Mouse (Mus musculus): Measurements from ENCODE around the gene Htra3. TPM values are rescaled to one million over a fixed set of nuclear protein-coding genes. Genes with fewer than 3 reads are reported as not detected.

The Htra3 gene
- polyA plus RNA-seq, 1 experiment from 2014 or later = 5.7 TPM

GRCm38 (mm10) chr5:35644082-35644481 is 35.5 kb downstream of the Htra3 start:
- no peak overlapping the region for H3K4me3 ChIP-seq (ENCODE audit: low read depth, low read length)
- no peak overlapping the region for H3K9ac ChIP-seq (ENCODE audit: low read length)
- H3K4me1 ChIP-seq (replicated peaks; ENCODE audit: control insufficient read depth, insufficient read depth, low read length) = no peaks in the 10 kb centered on the region
- no peak overlapping the region for H3K27ac ChIP-seq (ENCODE audit: low read depth, low read length)
- H3K9me3 ChIP-seq (ENCODE audit: control insufficient read depth, low read length) = no peaks in the 10 kb centered on the region
- no peaks in the 10 kb centered on the region for H3K27me3 ChIP-seq (ENCODE audit: control insufficient read depth, insufficient read depth, low read length)
- no peak for DNase-seq (ENCODE audit: low spot score)
- WGBS = 68% methylated on average over 4 of the region's 4 CpGs
- H3K36me3 ChIP-seq (ENCODE audit: control insufficient read depth, insufficient read depth, low read length) = no peaks in the 10 kb centered on the region
- H3K4me2 ChIP-seq (ENCODE audit: low read depth, low read length, severe bottlenecking) = no peak overlapping the region
- no peak for ATAC-seq (replicated peaks; ENCODE audit: low FRiP score)

GRCm38 (mm10) chr5:35643401-35644048 is 36.1 kb downstream of the Htra3 start:
- no peak overlapping the region for H3K27ac ChIP-seq (ENCODE audit: low read depth, low read length)
- H3K9me3 ChIP-seq (ENCODE audit: control insufficient read depth, low read length) = no peaks in the 10 kb centered on the region
- DNase-seq (ENCODE audit: low spot score) = no peak
- no peak overlapping the region for H3K4me3 ChIP-seq (ENCODE audit: low read depth, low read length)
- no peaks in the 10 kb centered on the region for H3K27me3 ChIP-seq (ENCODE audit: control insufficient read depth, insufficient read depth, low read length)
- no peak overlapping the region for H3K9ac ChIP-seq (ENCODE audit: low read length)
- H3K4me2 ChIP-seq (ENCODE audit: low read depth, low read length, severe bottlenecking) = no peak overlapping the region
- ATAC-seq (replicated peaks; ENCODE audit: low FRiP score) = no peak
- 88% methylated on average over 9 of the region's 9 CpGs for WGBS
- no peaks in the 10 kb centered on the region for H3K4me1 ChIP-seq (replicated peaks; ENCODE audit: control insufficient read depth, insufficient read depth, low read length)
- H3K36me3 ChIP-seq (ENCODE audit: control insufficient read depth, insufficient read depth, low read length) = no peaks in the 10 kb centered on the region

GRCm38 (mm10) chr5:35641961-35642584 is 37.5 kb downstream of the Htra3 start:
- Histone ChIP-seq H3K27me3 (ENCODE audit: control insufficient read depth, insufficient read depth, low read length) (no peaks in the 10 kb centered on the region), H3K27ac (ENCODE audit: low read depth, low read length) (no peak overlapping the region), H3K4me1 (replicated peaks; ENCODE audit: control insufficient read depth, insufficient read depth, low read length) (no peaks in the 10 kb centered on the region), H3K9me3 (ENCODE audit: control insufficient read depth, low read length) (no peaks in the 10 kb centered on the region), H3K9ac (ENCODE audit: low read length) (no peak overlapping the region), H3K4me2 (ENCODE audit: low read depth, low read length, severe bottlenecking) (no peak overlapping the region), H3K4me3 (ENCODE audit: low read depth, low read length) (no peak overlapping the region), H3K36me3 (ENCODE audit: control insufficient read depth, insufficient read depth, low read length) (no peaks in the 10 kb centered on the region)
- no peak for DNase-seq (ENCODE audit: low spot score)
- ATAC-seq (replicated peaks; ENCODE audit: low FRiP score) = no peak
- WGBS = 72% methylated on average over 10 of the region's 10 CpGs

GRCm38 (mm10) chr5:35636016-35636415 is 43.6 kb downstream of the Htra3 start:
- Histone ChIP-seq H3K9ac (ENCODE audit: low read length) (no peak overlapping the region), H3K36me3 (ENCODE audit: control insufficient read depth, insufficient read depth, low read length) (no peaks in the 10 kb centered on the region), H3K4me2 (ENCODE audit: low read depth, low read length, severe bottlenecking) (no peak overlapping the region), H3K27me3 (ENCODE audit: control insufficient read depth, insufficient read depth, low read length) (no peaks in the 10 kb centered on the region), H3K27ac (ENCODE audit: low read depth, low read length) (no peak overlapping the region), H3K9me3 (ENCODE audit: control insufficient read depth, low read length) (no peaks in the 10 kb centered on the region), H3K4me1 (replicated peaks; ENCODE audit: control insufficient read depth, insufficient read depth, low read length) (no peaks in the 10 kb centered on the region), H3K4me3 (ENCODE audit: low read depth, low read length) (no peak overlapping the region)
- DNase-seq (ENCODE audit: low spot score) = no peak
- ATAC-seq (replicated peaks; ENCODE audit: low FRiP score) = no peak
- WGBS = 93% methylated on average over 2 of the region's 2 CpGs

- Histone ChIP-seq H3K9ac (ENCODE audit: low read length) (no peak overlapping the region), H3K36me3 (ENCODE audit: control insufficient read depth, insufficient read depth, low read length) (no peaks in the 10 kb centered on the region), H3K4me3 (ENCODE audit: low read depth, low read length) (no peak overlapping the region), H3K27me3 (ENCODE audit: control insufficient read depth, insufficient read depth, low read length) (no peaks in the 10 kb centered on the region), H3K4me1 (replicated peaks; ENCODE audit: control insufficient read depth, insufficient read depth, low read length) (no peaks in the 10 kb centered on the region), H3K27ac (ENCODE audit: low read depth, low read length) (no peak overlapping the region), H3K4me2 (ENCODE audit: low read depth, low read length, severe bottlenecking) (no peak overlapping the region), H3K9me3 (ENCODE audit: control insufficient read depth, low read length) (no peaks in the 10 kb centered on the region)
- WGBS = 90% methylated on average over 6 of the region's 6 CpGs
- ATAC-seq (replicated peaks; ENCODE audit: low FRiP score) (no peak), DNase-seq (ENCODE audit: low spot score) (no peak)
Measured at GRCm38 (mm10) chr5:35632841-35633240, 46.7 kb downstream of the Htra3 start.

- ATAC-seq (replicated peaks; ENCODE audit: low FRiP score) = no peak
- no peak overlapping the region for H3K4me3 ChIP-seq (ENCODE audit: low read depth, low read length)
Measured at GRCm38 (mm10) chr5:35631755-35632154, 47.8 kb downstream of the Htra3 start.

GRCm38 (mm10) chr5:35631224-35631623 is 48.4 kb downstream of the Htra3 start:
- DNase-seq (ENCODE audit: low spot score) (no peak), ATAC-seq (replicated peaks; ENCODE audit: low FRiP score) (no peak)
- Histone ChIP-seq H3K27ac (ENCODE audit: low read depth, low read length) (no peak overlapping the region), H3K27me3 (ENCODE audit: control insufficient read depth, insufficient read depth, low read length) (no peaks in the 10 kb centered on the region), H3K9ac (ENCODE audit: low read length) (no peak overlapping the region), H3K4me2 (ENCODE audit: low read depth, low read length, severe bottlenecking) (no peak overlapping the region), H3K4me1 (replicated peaks; ENCODE audit: control insufficient read depth, insufficient read depth, low read length) (no peaks in the 10 kb centered on the region), H3K36me3 (ENCODE audit: control insufficient read depth, insufficient read depth, low read length) (no peaks in the 10 kb centered on the region), H3K9me3 (ENCODE audit: control insufficient read depth, low read length) (no peaks in the 10 kb centered on the region), H3K4me3 (ENCODE audit: low read depth, low read length) (no peak overlapping the region)
- 86% methylated on average over 3 of the region's 3 CpGs for WGBS

More at GRCm38 (mm10) chr5:35631755-35632154, 47.8 kb downstream of the Htra3 start:
- Histone ChIP-seq H3K4me1 (replicated peaks; ENCODE audit: control insufficient read depth, insufficient read depth, low read length) (no peaks in the 10 kb centered on the region), H3K4me2 (ENCODE audit: low read depth, low read length, severe bottlenecking) (no peak overlapping the region), H3K9ac (ENCODE audit: low read length) (no peak overlapping the region), H3K36me3 (ENCODE audit: control insufficient read depth, insufficient read depth, low read length) (no peaks in the 10 kb centered on the region), H3K9me3 (ENCODE audit: control insufficient read depth, low read length) (no peaks in the 10 kb centered on the region), H3K27me3 (ENCODE audit: control insufficient read depth, insufficient read depth, low read length) (no peaks in the 10 kb centered on the region), H3K27ac (ENCODE audit: low read depth, low read length) (no peak overlapping the region)
- WGBS = 82% methylated on average over 5 of the region's 5 CpGs
- no peak for DNase-seq (ENCODE audit: low spot score)

GRCm38 (mm10) chr5:35630706-35631105 is 48.9 kb downstream of the Htra3 start:
- Histone ChIP-seq H3K36me3 (ENCODE audit: control insufficient read depth, insufficient read depth, low read length) (no peaks in the 10 kb centered on the region), H3K4me2 (ENCODE audit: low read depth, low read length, severe bottlenecking) (no peak overlapping the region), H3K27ac (ENCODE audit: low read depth, low read length) (no peak overlapping the region), H3K9me3 (ENCODE audit: control insufficient read depth, low read length) (no peaks in the 10 kb centered on the region), H3K27me3 (ENCODE audit: control insufficient read depth, insufficient read depth, low read length) (no peaks in the 10 kb centered on the region), H3K4me1 (replicated peaks; ENCODE audit: control insufficient read depth, insufficient read depth, low read length) (no peaks in the 10 kb centered on the region), H3K9ac (ENCODE audit: low read length) (no peak overlapping the region), H3K4me3 (ENCODE audit: low read depth, low read length) (no peak overlapping the region)
- WGBS = 89% methylated on average over 1 of the region's 1 CpGs
- DNase-seq (ENCODE audit: low spot score) (no peak), ATAC-seq (replicated peaks; ENCODE audit: low FRiP score) (no peak)

GRCm38 (mm10) chr5:35629333-35629732 is 50.2 kb downstream of the Htra3 start:
- no peak for ATAC-seq (replicated peaks; ENCODE audit: low FRiP score)
- no peak overlapping the region for H3K4me2 ChIP-seq (ENCODE audit: low read depth, low read length, severe bottlenecking)
- no peaks in the 10 kb centered on the region for H3K9me3 ChIP-seq (ENCODE audit: control insufficient read depth, low read length)
- no peak for DNase-seq (ENCODE audit: low spot score)
- H3K4me3 ChIP-seq (ENCODE audit: low read depth, low read length) = no peak overlapping the region
- no peaks in the 10 kb centered on the region for H3K27me3 ChIP-seq (ENCODE audit: control insufficient read depth, insufficient read depth, low read length)
- H3K4me1 ChIP-seq (replicated peaks; ENCODE audit: control insufficient read depth, insufficient read depth, low read length) = no peaks in the 10 kb centered on the region
- no peak overlapping the region for H3K9ac ChIP-seq (ENCODE audit: low read length)
- no peaks in the 10 kb centered on the region for H3K36me3 ChIP-seq (ENCODE audit: control insufficient read depth, insufficient read depth, low read length)
- no peak overlapping the region for H3K27ac ChIP-seq (ENCODE audit: low read depth, low read length)
